Mouse (Mus musculus): ENCODE data around the gene Dclk1. TPM values are rescaled to one million over a fixed set of nuclear protein-coding genes. Genes with fewer than 3 reads are reported as not detected.

The Dclk1 gene
- polyA plus RNA-seq, 1 experiment, result 2.2 TPM

- H3K79me2 ChIP-seq (ENCODE audit: control insufficient read depth, insufficient read depth), result no peaks in the 10 kb centered on the region
- TF ChIP-seq CTCF (IDR thresholded peaks at IDR 0.05; ENCODE audit: control insufficient read depth, insufficient read depth, insufficient read length), result no peak
- TF ChIP-seq MYOG (IDR thresholded peaks at IDR 0.05; ENCODE audit: control insufficient read depth, extremely low read depth, insufficient read length), result no peak
- TF ChIP-seq MAX (IDR thresholded peaks at IDR 0.05), result no peak
- no peak for TF ChIP-seq FOSL1 (IDR thresholded peaks at IDR 0.05; ENCODE audit: insufficient read depth, low read length, poor library complexity, severe bottlenecking)
- no peak for TF ChIP-seq MYOD1 (IDR thresholded peaks at IDR 0.05; ENCODE audit: control insufficient read depth, insufficient read length, low read depth)
- TF ChIP-seq USF1 (IDR thresholded peaks at IDR 0.05; ENCODE audit: low read depth), result no peak
- H3K36me3 ChIP-seq (ENCODE audit: control insufficient read depth, insufficient read depth), result no peaks in the 10 kb centered on the region
- no peaks in the 10 kb centered on the region for H3K27me3 ChIP-seq (ENCODE audit: control insufficient read depth, insufficient read depth, insufficient read length)
- no peak overlapping the region for H3ac ChIP-seq (ENCODE audit: control insufficient read depth, insufficient read length, low read depth)
- no peaks in the 10 kb centered on the region for H3K79me3 ChIP-seq (ENCODE audit: low read depth)
- no peak overlapping the region for H3K4me3 ChIP-seq (ENCODE audit: insufficient read depth, poor library complexity, severe bottlenecking)
These were observed 34.3 kb downstream of the Dclk1 start for GRCm38 (mm10) chr3:55276446-55276845.

DNA sequence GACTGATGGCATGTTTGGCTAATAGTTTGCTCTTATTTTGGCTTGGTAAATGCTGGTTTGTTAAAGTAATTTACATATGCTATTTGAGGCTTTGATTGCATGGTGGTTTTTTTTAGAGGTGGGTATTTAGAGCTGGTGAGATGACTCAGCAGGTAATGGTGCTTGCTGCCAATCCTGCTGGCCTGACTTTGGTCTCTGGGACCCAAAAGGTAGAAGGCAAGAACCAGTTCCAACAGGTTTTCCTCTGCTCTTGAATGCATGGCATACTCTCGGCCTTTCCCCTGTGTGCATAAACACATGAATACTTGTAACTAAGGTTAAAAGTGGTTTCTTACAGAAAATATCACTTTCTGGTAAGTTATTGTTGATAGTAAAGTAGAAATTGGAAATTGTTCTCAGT is 34.7 kb downstream of the Dclk1 start:
- H3K79me3 ChIP-seq (ENCODE audit: low read depth), result no peaks in the 10 kb centered on the region
- H3ac ChIP-seq (ENCODE audit: control insufficient read depth, insufficient read length, low read depth), result no peak overlapping the region
- TF ChIP-seq USF1 (IDR thresholded peaks at IDR 0.05; ENCODE audit: low read depth), result no peak
- no peak for TF ChIP-seq CEBPB (IDR thresholded peaks at IDR 0.05; ENCODE audit: low read depth)
- no peak for TF ChIP-seq MAX (IDR thresholded peaks at IDR 0.05)
- TF ChIP-seq MYOG (IDR thresholded peaks at IDR 0.05; ENCODE audit: control insufficient read depth, extremely low read depth, insufficient read length), result no peak
- TF ChIP-seq CTCF (IDR thresholded peaks at IDR 0.05; ENCODE audit: control insufficient read depth, insufficient read depth, insufficient read length), result no peak
- TF ChIP-seq FOSL1 (IDR thresholded peaks at IDR 0.05; ENCODE audit: insufficient read depth, low read length, poor library complexity, severe bottlenecking), result no peak
- no peak for TF ChIP-seq MYOD1 (IDR thresholded peaks at IDR 0.05; ENCODE audit: control insufficient read depth, insufficient read length, low read depth)
- H3K27me3 ChIP-seq (ENCODE audit: control insufficient read depth, insufficient read depth, insufficient read length), result no peaks in the 10 kb centered on the region
- no peak overlapping the region for H3K4me3 ChIP-seq (ENCODE audit: insufficient read depth, poor library complexity, severe bottlenecking)
- H3K79me2 ChIP-seq (ENCODE audit: control insufficient read depth, insufficient read depth), result no peaks in the 10 kb centered on the region
- no peaks in the 10 kb centered on the region for H3K36me3 ChIP-seq (ENCODE audit: control insufficient read depth, insufficient read depth)

- Histone ChIP-seq H3K79me3 (ENCODE audit: low read depth) (no peaks in the 10 kb centered on the region), H3ac (ENCODE audit: control insufficient read depth, insufficient read length, low read depth) (no peak overlapping the region), H3K36me3 (ENCODE audit: control insufficient read depth, insufficient read depth) (no peaks in the 10 kb centered on the region), H3K27me3 (ENCODE audit: control insufficient read depth, insufficient read depth, insufficient read length) (no peaks in the 10 kb centered on the region), H3K79me2 (ENCODE audit: control insufficient read depth, insufficient read depth) (no peaks in the 10 kb centered on the region), H3K4me3 (ENCODE audit: insufficient read depth, poor library complexity, severe bottlenecking) (no peak overlapping the region)
- TF ChIP-seq FOSL1 (IDR thresholded peaks at IDR 0.05; ENCODE audit: insufficient read depth, low read length, poor library complexity, severe bottlenecking) (no peak), MYOD1 (IDR thresholded peaks at IDR 0.05; ENCODE audit: control insufficient read depth, insufficient read length, low read depth) (no peak), CEBPB (IDR thresholded peaks at IDR 0.05; ENCODE audit: low read depth) (no peak), MYOG (IDR thresholded peaks at IDR 0.05; ENCODE audit: control insufficient read depth, extremely low read depth, insufficient read length) (no peak), CTCF (IDR thresholded peaks at IDR 0.05; ENCODE audit: control insufficient read depth, insufficient read depth, insufficient read length) (no peak), USF1 (IDR thresholded peaks at IDR 0.05; ENCODE audit: low read depth) (no peak), MAX (IDR thresholded peaks at IDR 0.05) (no peak)
These were observed 35.7 kb downstream of the Dclk1 start for GRCm38 (mm10) chr3:55277829-55278228.

GRCm38 (mm10) chr3:55279923-55280322 is 37.8 kb downstream of the Dclk1 start:
- H3ac ChIP-seq (ENCODE audit: control insufficient read depth, insufficient read length, low read depth), result no peak overlapping the region
- H3K79me3 ChIP-seq (ENCODE audit: low read depth), result no peaks in the 10 kb centered on the region
- TF ChIP-seq FOSL1 (IDR thresholded peaks at IDR 0.05; ENCODE audit: insufficient read depth, low read length, poor library complexity, severe bottlenecking) (no peak), CTCF (IDR thresholded peaks at IDR 0.05; ENCODE audit: control insufficient read depth, insufficient read depth, insufficient read length) (no peak), CEBPB (IDR thresholded peaks at IDR 0.05; ENCODE audit: low read depth) (no peak)
- H3K4me3 ChIP-seq (ENCODE audit: insufficient read depth, poor library complexity, severe bottlenecking), result no peak overlapping the region
- no peaks in the 10 kb centered on the region for H3K79me2 ChIP-seq (ENCODE audit: control insufficient read depth, insufficient read depth)
- H3K36me3 ChIP-seq (ENCODE audit: control insufficient read depth, insufficient read depth), result no peaks in the 10 kb centered on the region
- no peaks in the 10 kb centered on the region for H3K27me3 ChIP-seq (ENCODE audit: control insufficient read depth, insufficient read depth, insufficient read length)

- TF ChIP-seq MYOD1 (IDR thresholded peaks at IDR 0.05; ENCODE audit: control insufficient read depth, insufficient read length, low read depth) (no peak), MYOG (IDR thresholded peaks at IDR 0.05; ENCODE audit: control insufficient read depth, extremely low read depth, insufficient read length) (no peak), FOSL1 (IDR thresholded peaks at IDR 0.05; ENCODE audit: insufficient read depth, low read length, poor library complexity, severe bottlenecking) (no peak), CEBPB (IDR thresholded peaks at IDR 0.05; ENCODE audit: low read depth) (no peak), CTCF (IDR thresholded peaks at IDR 0.05; ENCODE audit: control insufficient read depth, insufficient read depth, insufficient read length) (no peak), MAX (IDR thresholded peaks at IDR 0.05) (no peak), USF1 (IDR thresholded peaks at IDR 0.05; ENCODE audit: low read depth) (no peak)
- Histone ChIP-seq H3ac (ENCODE audit: control insufficient read depth, insufficient read length, low read depth) (no peak overlapping the region), H3K79me2 (ENCODE audit: control insufficient read depth, insufficient read depth) (no peaks in the 10 kb centered on the region), H3K27me3 (ENCODE audit: control insufficient read depth, insufficient read depth, insufficient read length) (no peaks in the 10 kb centered on the region), H3K79me3 (ENCODE audit: low read depth) (no peaks in the 10 kb centered on the region), H3K4me3 (ENCODE audit: insufficient read depth, poor library complexity, severe bottlenecking) (no peak overlapping the region), H3K36me3 (ENCODE audit: control insufficient read depth, insufficient read depth) (no peaks in the 10 kb centered on the region)
These were observed 38.3 kb downstream of the Dclk1 start for GRCm38 (mm10) chr3:55280471-55280870.

DNA sequence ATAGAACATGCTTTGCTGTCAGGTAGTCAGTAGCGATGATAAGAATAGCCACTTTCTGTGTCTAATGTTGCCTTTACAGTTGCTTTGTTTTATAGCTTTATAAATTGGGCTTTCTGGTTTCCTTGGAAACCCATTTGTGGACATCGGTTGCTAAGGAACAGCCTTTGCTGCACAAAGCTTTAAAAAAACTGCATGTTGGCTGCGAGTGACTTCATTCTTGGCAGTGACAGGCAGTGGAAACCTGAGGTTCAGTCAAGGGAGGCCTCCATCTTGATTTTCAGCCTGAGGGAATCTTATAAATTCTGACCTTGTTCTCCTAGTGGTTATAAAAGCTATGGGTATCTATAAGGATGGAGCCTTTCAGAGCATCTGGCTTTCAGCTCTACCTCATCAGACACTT is 42.1 kb downstream of the Dclk1 start:
- H3ac ChIP-seq (ENCODE audit: control insufficient read depth, insufficient read length, low read depth), result no peak overlapping the region
- H3K79me2 ChIP-seq (ENCODE audit: control insufficient read depth, insufficient read depth), result no peaks in the 10 kb centered on the region
- no peaks in the 10 kb centered on the region for H3K36me3 ChIP-seq (ENCODE audit: control insufficient read depth, insufficient read depth)
- H3K4me3 ChIP-seq (ENCODE audit: insufficient read depth, poor library complexity, severe bottlenecking), result no peak overlapping the region
- TF ChIP-seq MYOG (IDR thresholded peaks at IDR 0.05; ENCODE audit: control insufficient read depth, extremely low read depth, insufficient read length) (no peak), MYOD1 (IDR thresholded peaks at IDR 0.05; ENCODE audit: control insufficient read depth, insufficient read length, low read depth) (no peak), CEBPB (IDR thresholded peaks at IDR 0.05; ENCODE audit: low read depth) (no peak)
- no peaks in the 10 kb centered on the region for H3K27me3 ChIP-seq (ENCODE audit: control insufficient read depth, insufficient read depth, insufficient read length)
- no peaks in the 10 kb centered on the region for H3K79me3 ChIP-seq (ENCODE audit: low read depth)
